Mouse (Mus musculus): ENCODE data around the gene Pik3r5. TPM values are rescaled to one million over a fixed set of nuclear protein-coding genes. Genes with fewer than 3 reads are reported as not detected.
A peak's percentile ranks its signal among the peaks of the same experiment; 100 is the strongest.

The Pik3r5 gene
- total RNA-seq, 1 experiment from 2014 or later: 66.2 TPM

DNA sequence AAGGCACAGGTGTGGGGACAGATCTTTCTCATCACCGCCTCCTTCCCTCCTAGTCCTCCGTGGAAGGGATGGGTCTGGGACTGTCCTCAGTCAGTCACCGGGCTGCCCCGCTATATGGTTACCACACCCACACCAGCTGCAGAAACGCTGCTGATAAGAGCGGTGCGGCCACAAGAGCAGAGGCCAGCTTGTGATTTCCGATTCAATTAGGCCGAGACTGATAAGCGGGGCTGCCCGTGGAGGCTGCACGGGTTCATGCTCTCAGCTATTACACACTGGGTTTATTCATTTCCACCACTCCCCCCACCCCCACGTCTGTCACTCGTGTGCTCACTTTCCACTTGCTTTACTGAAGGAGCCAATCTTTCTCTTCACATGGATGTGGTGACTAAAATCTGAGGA is 69.0 kb downstream of the Pik3r5 start:
- ATAC-seq (replicated peaks; ENCODE audit: insufficient number of reproducible peaks, low FRiP score, low TSS enrichment, poor library complexity, severe bottlenecking): no peak

DNA sequence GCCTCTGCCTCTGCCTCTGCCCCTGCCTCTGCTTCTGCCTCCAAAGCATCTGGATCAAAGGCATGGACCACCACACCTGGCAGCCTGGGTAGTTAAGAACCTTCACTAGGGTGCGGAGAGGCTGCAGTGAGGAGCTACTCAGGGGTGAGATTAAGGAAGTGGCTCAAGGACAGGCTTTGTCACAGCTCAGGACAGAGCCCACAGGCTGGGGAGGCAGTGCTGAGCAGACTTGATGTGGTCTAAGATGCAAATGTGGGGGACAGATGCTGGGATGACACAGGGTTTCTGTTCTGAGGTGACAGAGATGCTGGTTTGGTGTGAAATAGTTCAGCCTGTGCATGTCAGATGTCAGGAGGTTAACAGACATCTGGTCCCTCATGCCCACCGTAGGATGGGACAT is 70.5 kb downstream of the Pik3r5 start:
- peak; percentile 62 for ATAC-seq (replicated peaks; ENCODE audit: insufficient number of reproducible peaks, low FRiP score, low TSS enrichment, poor library complexity, severe bottlenecking)

DNA sequence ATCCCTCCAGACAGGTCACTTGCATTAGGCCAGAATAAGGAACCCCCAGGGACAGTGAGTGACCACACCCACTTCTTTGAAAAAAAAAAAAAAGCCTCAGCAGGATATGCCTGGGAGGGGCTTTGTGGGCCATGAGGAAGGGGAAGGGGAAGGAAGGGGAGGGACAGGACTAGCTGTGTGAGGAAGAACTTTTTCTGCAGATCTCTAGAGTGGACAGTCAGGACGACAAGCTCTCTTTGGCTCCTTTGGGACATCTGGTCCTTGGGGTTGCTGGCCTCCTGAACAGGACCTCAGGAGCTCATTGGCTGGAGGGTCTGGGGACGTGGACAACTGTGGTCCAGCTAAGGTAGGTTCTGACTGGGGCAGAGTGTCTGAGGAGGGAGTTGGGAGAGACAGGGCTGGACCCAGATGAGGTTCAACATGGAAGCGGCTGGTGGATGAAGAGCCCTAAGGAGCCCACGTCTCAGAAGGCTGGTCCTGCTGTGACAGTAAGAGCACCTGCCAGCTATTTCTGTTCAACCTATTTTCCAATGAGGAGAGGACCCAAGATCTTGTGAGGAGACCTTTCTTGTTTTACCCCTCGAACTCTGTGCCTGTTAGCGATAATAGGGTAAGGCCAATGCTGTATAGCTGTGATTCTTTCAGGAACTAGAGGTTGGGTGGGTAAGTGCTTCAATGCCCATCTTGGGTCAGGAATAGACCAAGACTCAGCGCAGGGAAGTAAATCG is 71.1 kb downstream of the Pik3r5 start, which contains the start of gene Pik3r6:
TSS of gene Pik3r6 (plus strand) at position 118 of the 728 bp plus-strand sequence.
- ATAC-seq (replicated peaks; ENCODE audit: insufficient number of reproducible peaks, low FRiP score, low TSS enrichment, poor library complexity, severe bottlenecking): peak; percentile 54

DNA sequence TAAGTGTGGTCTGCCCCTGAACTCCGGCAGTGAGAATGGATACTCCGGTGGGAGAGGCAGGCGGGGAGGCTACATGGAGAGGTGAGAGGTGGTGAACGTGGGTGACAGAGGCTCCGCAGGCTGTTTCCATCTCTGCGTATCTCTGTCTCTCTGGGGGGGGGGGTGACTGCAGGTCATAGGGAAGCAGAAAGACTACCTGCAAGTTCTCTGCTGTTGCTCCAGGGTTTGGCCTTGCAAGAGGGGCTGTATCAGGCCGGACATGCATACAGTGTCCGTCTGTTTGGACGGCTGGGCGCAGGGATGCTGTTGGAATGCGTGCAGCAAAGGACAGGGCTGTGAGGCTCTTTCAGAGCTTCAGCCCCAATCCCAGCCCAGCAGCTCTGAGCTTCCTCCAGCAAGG is 73.0 kb downstream of the Pik3r5 start:
- ATAC-seq (replicated peaks; ENCODE audit: insufficient number of reproducible peaks, low FRiP score, low TSS enrichment, poor library complexity, severe bottlenecking): no peak

DNA sequence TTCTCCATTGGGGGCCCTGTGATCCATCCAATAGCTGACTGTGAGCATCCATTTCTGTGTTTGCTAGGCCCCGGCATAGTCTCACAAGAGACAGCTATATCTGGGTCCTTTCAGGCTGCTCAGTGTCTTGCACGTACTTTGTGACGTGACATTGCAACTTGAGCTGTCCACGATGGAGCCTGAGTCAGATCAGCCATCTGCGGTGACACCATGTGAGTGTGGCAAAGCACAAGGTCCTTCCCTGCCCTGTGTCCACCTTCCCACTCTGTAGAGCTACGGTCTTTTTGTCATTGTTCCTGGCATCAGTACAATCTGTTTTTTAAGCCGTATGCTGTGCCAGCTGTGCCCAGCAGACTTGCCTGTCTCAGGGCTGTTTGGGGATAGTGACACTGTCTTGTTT is 75.3 kb downstream of the Pik3r5 start:
- no peak for ATAC-seq (replicated peaks; ENCODE audit: insufficient number of reproducible peaks, low FRiP score, low TSS enrichment, poor library complexity, severe bottlenecking)

DNA sequence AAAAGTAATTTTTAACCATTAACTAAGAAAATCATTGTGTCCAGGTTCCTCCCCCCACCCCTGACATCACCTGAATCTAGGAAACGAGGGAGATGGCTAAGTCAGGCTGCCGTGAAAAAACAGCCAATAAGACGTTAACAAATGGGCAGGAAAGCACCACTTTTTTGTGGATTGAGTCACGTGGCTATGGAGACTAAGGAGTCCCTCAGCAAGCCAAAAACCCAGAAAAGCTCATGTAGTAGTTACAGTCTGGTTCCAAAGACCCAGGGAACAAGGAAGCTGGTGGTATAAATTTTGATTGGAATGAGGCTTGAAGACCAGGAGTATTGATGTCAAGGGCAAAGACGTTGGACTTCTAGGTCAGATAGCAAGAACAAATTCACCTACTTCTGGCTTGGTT is 76.7 kb downstream of the Pik3r5 start:
- ATAC-seq (replicated peaks; ENCODE audit: insufficient number of reproducible peaks, low FRiP score, low TSS enrichment, poor library complexity, severe bottlenecking): no peak

DNA sequence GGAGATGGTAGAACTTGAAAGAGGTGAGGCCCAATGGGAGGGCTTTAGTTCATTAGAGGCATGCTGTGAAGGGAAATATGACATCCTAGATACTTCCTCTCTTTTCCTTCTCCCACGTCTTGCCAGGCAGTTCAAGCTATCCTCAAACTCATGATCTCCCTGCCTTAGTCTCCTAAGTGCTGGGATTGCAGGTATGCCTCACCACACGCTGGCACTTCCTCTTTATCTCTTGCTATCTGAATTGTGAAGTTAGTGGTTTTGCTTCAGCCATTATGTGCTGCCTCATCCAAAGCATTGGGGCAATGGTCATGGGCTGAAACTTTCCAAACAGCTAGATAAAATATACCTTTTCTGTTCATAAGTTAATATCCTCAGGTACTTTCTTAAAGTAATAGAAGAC is 77.3 kb downstream of the Pik3r5 start:
- ATAC-seq (replicated peaks; ENCODE audit: insufficient number of reproducible peaks, low FRiP score, low TSS enrichment, poor library complexity, severe bottlenecking): no peak

DNA sequence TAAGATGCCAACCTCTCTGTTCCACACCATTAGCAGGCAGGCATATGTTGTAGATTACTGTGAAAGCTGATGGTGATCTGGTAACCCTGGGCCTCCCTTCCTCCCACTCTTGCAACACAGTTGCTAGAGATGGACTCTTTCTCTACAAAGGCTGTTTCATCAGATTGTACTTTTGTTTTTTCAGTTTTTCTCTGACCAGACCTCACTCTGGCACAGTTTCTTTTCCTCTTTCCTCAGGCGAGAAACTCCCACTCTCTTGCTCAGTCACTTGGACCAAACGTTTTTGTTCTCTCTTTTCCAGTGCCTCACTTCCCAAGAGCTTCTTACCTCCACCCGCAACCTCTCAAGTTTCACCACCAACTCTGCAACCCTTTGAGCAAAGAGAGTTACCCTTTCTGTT is 82.0 kb downstream of the Pik3r5 start:
- peak; percentile 84 for ATAC-seq (replicated peaks; ENCODE audit: insufficient number of reproducible peaks, low FRiP score, low TSS enrichment, poor library complexity, severe bottlenecking)

DNA sequence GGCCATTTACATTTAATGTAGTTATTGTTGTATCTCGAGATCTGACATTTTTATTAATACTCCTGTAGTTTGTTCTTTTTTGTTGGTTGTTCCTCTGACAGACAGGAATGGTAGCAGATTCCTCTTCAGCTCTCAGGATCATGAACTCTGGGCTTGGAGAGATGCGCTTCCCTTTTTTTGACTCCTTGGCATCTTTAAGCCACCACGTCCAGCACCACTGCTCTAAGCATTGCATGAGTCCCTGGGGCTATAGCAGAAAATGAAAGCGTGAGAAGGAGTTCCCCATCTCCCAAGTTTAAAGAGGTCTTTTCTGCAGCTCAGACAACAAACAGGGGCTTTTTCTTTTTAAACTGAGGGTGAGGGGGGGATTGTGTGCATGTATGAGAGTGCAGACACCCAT is 87.4 kb downstream of the Pik3r5 start:
- ATAC-seq (replicated peaks; ENCODE audit: insufficient number of reproducible peaks, low FRiP score, low TSS enrichment, poor library complexity, severe bottlenecking): no peak

DNA sequence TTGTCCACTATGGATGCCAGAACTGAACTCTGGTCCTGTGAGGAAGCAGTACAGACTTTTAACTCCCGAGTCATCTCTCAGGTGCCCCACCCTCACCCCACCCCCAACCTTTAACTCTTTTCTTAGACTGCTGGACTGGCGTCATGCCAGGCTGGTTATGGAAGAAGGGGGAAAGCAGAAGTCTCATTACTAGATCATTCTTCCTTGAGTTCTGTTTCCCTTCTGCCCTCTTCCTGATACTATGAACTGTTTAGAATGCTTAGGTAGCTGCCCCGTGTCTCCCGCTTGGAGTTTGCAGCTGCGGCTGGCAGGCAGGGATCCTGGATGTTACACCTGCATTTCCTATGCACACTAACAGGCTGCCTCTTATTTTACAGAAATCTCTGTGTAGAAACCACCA is 87.9 kb downstream of the Pik3r5 start:
- peak; percentile 54; the same call in 1 of the 2 replicates for ATAC-seq (replicated peaks; ENCODE audit: insufficient number of reproducible peaks, low FRiP score, low TSS enrichment, poor library complexity, severe bottlenecking)

DNA sequence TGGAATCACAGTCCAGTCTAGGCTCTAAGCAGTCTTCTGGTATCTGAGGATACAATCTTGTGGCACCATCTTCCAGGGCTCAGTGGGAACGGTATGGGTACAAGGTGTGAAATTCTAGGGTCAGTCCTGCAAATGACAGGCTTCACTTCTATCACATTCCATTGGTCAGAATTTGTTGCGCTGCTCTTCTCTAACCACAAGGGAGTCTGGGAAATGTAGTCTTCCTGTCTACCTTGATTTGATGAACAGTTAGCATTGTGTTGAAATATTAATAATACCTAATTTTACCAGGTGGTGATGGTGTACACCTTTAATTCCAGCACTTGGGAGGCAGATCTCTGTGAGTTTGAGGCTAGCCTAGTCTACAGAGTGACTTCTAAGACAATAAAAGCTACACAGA is 88.5 kb downstream of the Pik3r5 start:
- no peak for ATAC-seq (replicated peaks; ENCODE audit: insufficient number of reproducible peaks, low FRiP score, low TSS enrichment, poor library complexity, severe bottlenecking)

DNA sequence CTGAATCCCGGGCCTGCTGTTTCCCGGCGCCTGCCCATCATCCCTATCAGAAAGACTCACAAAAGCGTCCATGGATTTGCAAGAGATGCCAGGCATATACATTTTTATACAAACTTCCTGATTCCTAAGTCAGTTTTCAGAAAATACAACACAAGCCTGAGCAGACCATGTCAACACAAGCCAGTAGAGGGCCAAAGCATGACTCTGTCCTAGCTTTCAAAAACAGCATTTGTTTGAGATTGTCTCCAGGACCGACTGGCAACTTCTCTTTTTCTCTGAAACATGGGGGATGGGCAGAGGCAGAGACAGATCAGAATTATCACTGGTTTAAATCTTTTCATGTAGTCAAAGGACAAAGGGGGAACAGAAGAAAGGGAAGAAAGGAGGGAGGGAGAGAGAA is 89.4 kb downstream of the Pik3r5 start:
- peak; percentile 69 for ATAC-seq (replicated peaks; ENCODE audit: insufficient number of reproducible peaks, low FRiP score, low TSS enrichment, poor library complexity, severe bottlenecking)

DNA sequence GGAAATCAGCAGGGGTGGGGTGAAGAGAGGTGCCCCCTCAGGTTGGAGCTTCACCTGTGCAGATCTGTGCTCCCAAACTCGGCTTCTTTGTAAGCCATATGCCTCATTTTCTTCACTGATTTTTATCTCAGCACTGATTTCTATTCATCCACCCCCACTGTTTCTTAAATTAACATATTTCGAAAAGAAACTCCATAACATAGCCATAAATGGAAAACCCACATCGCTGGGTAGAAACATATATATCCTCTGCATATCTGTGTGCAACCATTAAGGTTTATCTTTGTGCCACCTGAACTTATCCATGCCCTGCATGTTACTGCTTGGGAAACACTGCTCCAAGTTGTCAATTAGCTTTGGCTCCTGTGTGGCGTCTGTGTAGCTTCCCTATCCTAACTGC is 94.5 kb downstream of the Pik3r5 start:
- no peak for ATAC-seq (replicated peaks; ENCODE audit: insufficient number of reproducible peaks, low FRiP score, low TSS enrichment, poor library complexity, severe bottlenecking)

DNA sequence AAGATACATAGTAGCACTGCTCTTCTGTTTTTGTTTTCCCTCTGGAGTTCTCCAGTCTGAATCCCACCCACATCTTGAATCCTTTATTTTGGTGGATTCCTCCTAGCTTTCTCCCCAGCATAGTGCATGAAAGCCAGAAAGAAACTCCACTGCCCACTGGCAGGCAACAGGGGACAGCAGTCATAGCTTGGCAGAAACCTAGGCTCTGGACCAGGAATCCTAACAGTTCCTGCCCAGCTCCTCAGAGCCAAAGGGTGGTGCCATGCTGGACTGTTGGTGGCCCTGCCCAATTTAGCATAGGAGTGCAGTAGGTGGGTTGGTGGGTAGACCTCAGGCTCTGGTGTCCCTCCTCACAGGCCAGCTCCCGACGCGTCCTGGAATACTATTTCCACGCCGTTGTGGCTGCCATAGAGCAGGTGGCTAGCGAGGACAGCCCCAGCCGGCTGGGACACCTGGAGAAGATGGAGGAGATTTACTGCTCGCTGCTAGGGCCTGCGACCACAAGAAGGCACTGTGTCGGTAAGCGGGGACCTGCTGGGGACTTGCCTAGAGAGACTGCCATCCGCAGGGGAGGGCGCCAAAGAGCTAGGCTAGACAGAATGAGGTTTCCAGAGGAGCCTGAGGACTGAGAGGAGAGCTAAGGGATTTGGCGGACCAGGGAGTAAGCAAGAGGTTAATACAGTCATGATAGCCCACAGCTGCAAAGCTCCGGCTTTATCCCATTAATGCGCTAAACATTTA is 99.3 kb downstream of the Pik3r5 start:
- ATAC-seq (replicated peaks; ENCODE audit: insufficient number of reproducible peaks, low FRiP score, low TSS enrichment, poor library complexity, severe bottlenecking): no peak

DNA sequence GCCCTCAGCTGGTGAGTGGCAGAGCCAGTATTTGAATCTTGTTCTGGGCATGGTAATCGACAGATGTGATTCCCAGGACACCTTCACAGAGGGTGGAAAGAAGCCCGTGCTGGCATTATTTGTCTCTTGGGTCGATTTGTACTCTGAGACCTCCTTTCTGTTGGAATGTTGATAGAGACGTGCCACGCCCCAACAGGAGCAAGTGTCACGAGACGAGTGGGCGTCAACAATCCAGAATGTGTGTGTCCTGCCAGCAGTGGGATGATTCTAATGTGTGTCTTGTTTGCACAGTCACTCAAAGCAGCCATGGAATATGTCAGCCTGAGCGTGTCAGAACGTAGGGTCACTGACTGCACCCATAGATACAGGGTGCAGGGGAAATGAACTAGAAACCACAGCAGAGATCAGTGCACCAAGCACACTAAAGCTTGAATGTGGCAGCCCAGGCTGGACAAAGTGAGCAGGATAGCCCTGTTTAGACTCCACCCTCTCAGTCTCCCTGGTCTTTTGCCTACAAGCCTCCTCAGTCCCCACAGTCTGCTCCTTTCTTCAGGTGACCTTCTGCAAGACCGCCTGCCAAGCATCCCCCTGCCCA is 100.1 kb downstream of the Pik3r5 start:
- ATAC-seq (replicated peaks; ENCODE audit: insufficient number of reproducible peaks, low FRiP score, low TSS enrichment, poor library complexity, severe bottlenecking): no peak

DNA sequence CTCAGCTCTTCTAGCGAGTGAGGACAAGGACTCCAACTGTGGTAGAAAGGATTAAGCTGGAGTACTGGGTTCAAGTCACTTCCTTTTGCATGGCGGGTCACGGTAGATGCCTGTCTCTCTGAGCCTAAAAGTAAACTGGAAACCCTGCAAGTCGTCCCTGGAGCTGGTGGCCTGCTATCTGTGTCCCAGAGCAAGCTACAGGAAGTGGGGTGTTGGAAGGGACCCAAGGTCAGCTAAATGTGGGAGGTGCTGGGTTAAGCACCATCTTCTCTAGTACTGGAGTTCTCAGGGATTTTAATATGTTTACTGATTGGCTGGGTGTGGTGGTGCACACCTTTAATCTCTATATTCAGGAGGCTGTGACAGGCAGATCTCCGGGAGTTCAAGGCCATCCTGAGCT is 100.9 kb downstream of the Pik3r5 start:
- no peak for ATAC-seq (replicated peaks; ENCODE audit: insufficient number of reproducible peaks, low FRiP score, low TSS enrichment, poor library complexity, severe bottlenecking)

DNA sequence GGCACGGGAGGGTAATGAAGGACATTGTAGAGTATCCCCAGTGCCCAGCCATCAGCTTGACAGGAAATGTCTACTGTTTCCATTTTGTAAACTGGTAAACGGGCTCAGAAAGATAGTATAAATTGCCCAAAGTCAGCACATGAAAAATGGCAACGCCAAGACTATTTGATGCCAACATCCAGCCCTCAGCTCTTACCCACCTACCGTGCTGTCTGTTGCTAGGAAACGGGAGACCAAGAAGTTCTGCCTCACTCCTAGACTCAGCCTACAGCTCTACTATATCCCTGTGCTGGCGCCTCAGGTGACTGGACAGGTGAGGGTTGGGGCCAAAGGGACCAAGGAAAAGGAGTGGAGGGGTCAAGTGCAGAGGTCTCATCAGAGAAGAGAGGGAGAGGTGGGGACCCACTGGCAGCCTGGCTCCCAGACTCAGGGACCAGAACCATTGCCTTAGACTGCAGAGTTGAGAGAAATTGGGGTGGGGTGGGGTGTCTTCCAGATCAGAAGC is 102.1 kb downstream of the Pik3r5 start:
- no peak for ATAC-seq (replicated peaks; ENCODE audit: insufficient number of reproducible peaks, low FRiP score, low TSS enrichment, poor library complexity, severe bottlenecking)

DNA sequence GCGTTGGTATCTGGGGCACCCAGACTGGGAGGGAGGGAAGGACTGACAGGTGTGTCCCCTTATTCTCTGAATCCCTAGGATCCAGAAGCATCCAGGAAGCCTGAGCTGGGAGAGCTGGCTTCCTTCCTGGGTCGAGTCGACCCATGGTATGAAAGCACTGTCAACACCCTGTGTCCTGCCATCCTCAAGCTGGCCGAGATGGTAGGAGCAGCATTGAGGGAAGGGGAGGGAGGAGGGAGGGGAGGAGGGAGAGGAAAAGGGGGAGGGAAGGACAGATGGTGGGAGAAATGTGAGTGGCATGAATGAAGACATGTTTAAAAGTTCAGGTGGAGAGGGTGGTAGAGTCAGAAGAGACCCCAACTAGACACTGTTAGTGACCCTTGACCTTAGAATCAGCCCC is 104.1 kb downstream of the Pik3r5 start:
- ATAC-seq (replicated peaks; ENCODE audit: insufficient number of reproducible peaks, low FRiP score, low TSS enrichment, poor library complexity, severe bottlenecking): no peak

DNA sequence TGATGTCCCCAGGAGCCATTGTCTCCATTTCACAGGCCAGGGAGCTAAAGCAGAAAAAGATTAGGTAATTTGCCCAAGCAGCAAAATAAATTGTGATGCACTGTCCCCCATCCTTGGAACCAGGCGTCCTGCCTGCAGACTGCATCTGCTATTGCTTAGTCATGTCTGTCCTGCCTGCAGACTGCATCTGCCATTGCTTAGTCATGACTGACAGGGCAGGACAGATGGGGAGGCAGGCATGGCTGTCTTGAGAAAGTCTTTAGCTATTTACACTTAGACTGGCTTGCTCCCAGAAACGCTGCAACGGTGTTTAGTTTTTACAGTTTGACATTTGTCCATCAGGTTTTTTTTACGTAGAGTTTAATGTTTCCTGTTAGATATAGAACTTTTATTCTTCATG is 104.5 kb downstream of the Pik3r5 start:
- ATAC-seq (replicated peaks; ENCODE audit: insufficient number of reproducible peaks, low FRiP score, low TSS enrichment, poor library complexity, severe bottlenecking): no peak

DNA sequence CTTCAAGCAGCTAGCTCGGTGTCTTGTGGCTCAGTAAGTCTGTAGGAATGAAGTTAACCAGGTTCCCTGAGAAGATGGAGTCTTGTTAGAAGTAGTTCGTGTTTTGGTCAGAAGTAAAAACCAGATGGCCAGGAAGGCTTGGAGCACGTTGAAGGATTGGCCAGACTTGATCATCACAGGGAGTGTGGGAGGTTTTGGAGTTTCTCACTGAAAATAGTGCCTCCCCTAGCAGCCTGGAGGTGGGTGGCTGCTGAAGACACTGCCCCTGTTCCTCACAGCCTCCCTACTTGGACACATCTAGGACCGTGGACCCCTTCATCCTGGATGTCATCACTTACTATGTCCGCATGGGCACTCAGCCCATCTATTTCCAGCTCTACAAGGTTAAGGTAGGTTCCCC is 107.7 kb downstream of the Pik3r5 start:
- no peak for ATAC-seq (replicated peaks; ENCODE audit: insufficient number of reproducible peaks, low FRiP score, low TSS enrichment, poor library complexity, severe bottlenecking)
